Mouse (Mus musculus): ENCODE measurements around the gene Frmpd2.

- TF ChIP-seq GATA2 (IDR thresholded peaks at IDR 0.05; ENCODE audit: borderline replicate concordance, low read depth, low read length): no peak
- no peak for TF ChIP-seq CTCF (IDR thresholded peaks at IDR 0.05; ENCODE audit: low read depth, low read length)
- no peak for TF ChIP-seq TAL1 (conservative IDR thresholded peaks at IDR 0.05; ENCODE audit: low read depth, low read length)
- no peak for TF ChIP-seq GATA1 (IDR thresholded peaks at IDR 0.05; ENCODE audit: borderline replicate concordance, low read length)
- TF ChIP-seq POLR2AphosphoS5 (IDR thresholded peaks at IDR 0.05; ENCODE audit: insufficient replicate concordance, low read depth, low read length): no peak
Observed at GRCm38 (mm10) chr14:33525272-33525983, 53.9 kb downstream of the Frmpd2 start.
